Mouse (Mus musculus): ENCODE results near the gene Slc9b2.

Gene Slc9b2

GRCm38 (mm10) chr3:135307411-135308259 is at the start of gene Slc9b2:
Gene Slc9b2, plus strand, starts transcription at chr3:135307700.
- DNase-seq, result peak; percentile 64

DNA sequence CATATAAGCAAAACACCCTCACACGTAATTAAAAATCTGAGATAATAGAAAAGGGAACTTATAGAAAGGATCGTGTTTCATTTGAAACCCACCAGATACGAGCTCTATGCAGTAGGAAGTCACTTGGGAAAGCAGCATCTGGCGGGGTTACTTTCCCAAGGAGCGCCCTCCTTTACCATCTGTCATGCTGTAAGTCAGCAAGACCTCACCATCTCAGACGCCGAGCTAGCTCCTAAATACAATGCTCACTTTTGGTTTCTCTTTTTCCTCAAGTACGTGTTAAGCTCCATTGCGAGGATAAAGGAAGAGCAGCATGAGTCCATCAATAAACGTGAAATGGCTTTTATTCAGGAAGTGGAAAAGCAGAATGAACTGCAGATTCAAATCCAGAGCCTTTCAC is 48.6 kb upstream of the Slc9b2 start:
- no peak for DNase-seq

- no peak for DNase-seq
Measured at GRCm38 (mm10) chr3:135260233-135260632, 47.3 kb upstream of the Slc9b2 start.

GRCm38 (mm10) chr3:135268616-135269015 is 38.9 kb upstream of the Slc9b2 start:
- DNase-seq, result no peak

DNA sequence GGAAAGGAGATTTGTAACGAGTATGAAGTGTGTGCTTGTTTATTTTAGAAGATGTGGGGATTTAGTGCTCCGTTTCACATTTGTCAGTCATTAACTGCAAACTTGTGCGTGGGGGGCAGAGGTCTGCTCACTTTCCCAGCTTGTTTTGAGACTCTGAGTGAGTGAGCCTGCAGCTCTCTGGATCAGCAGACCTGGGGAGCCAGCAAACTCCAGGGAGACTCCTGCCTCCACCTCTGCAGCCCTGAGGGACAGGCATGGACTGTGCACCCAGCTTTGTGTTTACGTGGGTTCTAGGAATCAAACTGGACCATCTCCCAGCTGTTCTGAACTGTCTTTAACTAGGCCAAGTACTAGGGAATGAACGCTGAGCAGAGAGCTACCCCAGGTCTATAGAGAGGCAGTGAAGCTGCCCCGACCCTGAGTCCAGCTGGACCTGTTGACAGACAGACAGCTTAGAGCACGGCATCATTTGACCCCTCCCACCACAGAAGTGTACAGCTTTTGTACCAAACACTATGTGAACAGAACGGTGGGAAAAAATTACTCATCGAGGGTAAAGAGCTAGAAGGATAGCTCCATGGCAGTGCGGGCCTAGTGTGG is 38.0 kb upstream of the Slc9b2 start:
- no peak for DNase-seq

GRCm38 (mm10) chr3:135272627-135273026 is 34.9 kb upstream of the Slc9b2 start:
- peak; percentile 29 for DNase-seq

DNA sequence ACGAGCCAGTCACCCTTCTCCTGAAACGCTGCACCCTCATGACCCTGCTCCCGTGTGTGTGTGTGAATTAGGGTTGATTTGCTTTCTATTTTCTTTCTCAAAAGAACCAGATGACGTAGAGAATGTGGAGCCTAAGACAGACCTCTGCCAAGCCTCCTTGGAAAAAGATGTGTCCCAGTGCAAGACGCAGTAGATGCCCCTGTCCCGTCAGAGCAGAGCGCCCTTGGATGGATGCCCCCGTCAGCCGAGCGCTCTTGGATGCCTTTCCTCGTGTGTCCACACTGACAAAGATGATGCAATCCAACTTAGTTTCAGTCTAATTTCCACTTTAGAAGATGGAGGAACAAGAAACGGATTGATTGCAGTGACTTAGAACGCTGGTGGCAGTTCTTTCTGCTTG is 34.5 kb upstream of the Slc9b2 start:
- DNase-seq, result no peak

DNA sequence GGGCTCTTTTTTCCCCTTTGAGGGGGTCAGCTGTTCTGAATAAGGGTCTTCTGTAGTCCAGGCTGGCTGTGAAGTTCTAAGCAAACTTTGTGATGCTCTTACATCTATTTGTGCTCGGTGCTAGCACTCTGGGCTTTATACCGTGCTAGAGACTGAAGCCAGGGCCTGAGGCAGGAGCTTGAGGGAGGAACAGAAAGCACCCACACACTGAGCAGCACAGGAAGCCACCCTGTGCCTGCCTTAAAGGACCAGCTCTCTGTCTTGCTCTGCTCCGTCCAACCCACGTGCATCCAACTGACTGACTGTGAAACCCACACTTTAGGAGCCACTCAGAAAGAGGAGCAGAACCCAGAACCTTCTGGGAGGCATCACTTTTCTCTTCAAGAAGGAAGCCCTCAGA is 27.3 kb upstream of the Slc9b2 start:
- DNase-seq, result no peak

DNA sequence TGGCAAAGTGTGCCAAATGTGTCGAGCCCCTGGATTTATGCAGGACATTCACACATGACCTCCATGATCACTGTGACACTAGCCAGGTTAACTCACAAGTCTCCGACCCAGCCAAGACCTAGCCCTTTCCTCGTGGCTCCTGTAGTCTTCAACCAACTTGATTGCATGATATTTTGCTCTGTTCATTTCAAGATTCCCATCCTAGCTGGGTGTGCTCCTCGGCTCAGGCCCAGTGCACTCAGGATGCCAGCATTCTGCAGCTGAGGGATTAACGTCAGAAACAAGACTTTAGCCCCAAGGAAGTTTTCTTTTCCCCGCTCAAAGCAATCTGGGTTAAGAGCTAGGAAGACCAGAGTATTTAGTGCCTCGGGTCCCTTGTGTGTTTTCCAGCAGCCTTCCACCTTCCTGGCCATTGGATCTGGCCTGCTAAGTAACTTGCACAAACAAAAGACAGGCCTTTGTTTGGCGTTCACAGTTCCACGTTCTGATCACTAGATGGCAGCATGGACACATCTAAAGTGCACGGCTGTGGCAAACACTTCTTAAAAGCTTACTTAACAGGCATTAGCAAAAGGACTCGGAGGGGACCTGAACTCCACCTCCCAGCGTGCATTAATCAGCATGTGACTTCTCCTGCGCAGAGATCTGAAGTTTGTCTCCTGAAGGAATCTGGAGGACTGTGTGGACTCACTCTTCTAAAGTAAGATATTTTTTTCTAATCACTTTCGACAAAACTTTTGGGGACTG is 26.7 kb upstream of the Slc9b2 start, which contains the start of gene Bdh2:
Gene Bdh2 (plus strand): TSS at position 553 of the 747 bp plus-strand sequence.
- peak; percentile 95 for DNase-seq

DNA sequence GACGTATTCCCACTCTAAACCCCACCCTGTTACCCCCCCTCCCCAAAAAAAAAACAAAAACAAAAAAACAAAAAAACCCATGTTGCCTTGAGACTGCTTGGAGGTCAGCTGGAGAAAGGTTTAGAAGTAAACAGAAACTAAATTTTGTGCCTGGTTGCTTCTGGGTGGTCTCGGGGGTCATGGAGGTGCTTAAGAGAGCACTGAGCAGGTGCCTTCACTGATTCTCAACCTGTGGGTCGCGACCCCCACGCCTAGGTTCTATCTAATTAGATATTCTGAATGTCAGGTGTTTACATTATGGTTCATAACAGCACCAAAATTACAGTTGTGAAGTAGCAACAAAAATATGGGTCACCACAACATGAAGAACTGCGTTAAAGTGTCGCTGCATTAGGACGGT is 25.8 kb upstream of the Slc9b2 start:
- no peak for DNase-seq

DNA sequence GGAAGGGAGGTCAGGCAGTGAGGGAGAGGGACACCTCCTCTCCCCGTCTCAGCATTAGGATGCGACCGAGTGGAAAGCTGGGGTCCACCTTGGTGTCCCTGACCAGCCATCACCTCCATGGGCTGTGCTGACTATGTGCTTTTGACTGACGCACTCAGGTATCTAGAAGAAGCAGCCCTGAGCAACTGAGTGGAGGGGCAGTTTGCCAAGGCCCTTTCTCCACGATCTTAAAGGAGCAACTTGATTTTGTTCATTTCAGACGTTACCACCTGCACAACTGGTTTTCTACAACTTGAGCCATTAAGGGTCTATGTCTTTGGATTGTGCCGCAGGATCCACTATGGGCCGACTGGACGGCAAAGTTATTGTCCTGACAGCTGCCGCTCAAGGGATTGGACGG is 22.2 kb upstream of the Slc9b2 start:
- DNase-seq, result no peak

- DNase-seq, result no peak
Measured at GRCm38 (mm10) chr3:135285807-135286206, 21.7 kb upstream of the Slc9b2 start.

GRCm38 (mm10) chr3:135288138-135288750 is 19.3 kb upstream of the Slc9b2 start:
- DNase-seq, result no peak

- DNase-seq, result no peak
Measured at GRCm38 (mm10) chr3:135289148-135289547, 18.4 kb upstream of the Slc9b2 start.

DNA sequence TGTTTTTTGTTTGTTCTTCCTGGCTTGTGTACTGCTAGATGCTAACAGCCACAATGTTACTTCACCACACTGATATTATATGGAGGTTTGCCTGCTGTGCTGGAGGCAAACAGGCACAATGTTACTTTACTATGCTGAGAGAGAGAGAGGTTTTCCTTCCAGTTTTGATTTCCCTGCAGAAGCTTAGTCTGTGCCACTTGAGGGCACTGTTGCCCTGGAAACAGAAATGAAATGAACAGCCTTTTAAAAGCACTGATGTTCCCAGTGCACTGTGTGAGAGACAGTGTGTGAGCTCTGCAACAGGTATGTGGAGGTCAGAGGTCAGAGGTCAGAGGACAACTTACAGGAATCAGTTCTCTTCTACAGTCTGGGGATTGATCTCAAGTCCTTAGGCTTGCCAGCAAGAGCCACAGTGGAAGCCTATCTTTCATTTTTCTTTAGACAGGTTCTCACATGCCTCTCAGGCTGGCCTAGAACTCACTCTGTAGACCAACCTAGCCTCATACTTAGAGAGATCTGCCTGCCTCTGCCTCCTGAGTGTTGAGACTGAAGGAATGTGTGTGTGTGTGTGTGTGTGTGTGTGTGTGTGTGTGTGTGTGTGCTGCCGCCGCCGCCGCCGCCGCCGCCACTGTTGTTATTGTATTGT is 17.1 kb upstream of the Slc9b2 start:
- peak; percentile 81 for DNase-seq

- no peak for DNase-seq
Measured at GRCm38 (mm10) chr3:135293703-135294102, 13.8 kb upstream of the Slc9b2 start.

DNA sequence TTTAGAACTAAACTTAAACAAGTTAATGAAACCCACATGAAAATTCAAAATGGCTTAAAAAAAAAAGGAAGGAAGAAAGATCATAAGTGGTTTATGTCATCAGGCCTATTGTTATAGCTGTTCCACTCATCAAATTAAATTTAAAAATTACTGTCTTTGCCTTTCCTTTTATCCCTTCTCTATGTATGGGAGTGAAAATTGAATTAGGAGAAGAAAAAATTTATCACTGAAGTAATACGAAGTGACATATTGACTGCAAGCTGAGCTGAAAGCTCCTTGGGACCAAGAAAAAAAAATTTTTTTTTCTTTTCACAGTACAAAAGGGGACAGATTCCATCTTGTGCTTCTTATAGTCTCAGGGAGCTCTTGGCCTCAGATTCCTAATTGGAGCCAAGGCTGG is 11.9 kb upstream of the Slc9b2 start:
- no peak for DNase-seq

GRCm38 (mm10) chr3:135298560-135298959 is 8.9 kb upstream of the Slc9b2 start:
- DNase-seq, result no peak

DNA sequence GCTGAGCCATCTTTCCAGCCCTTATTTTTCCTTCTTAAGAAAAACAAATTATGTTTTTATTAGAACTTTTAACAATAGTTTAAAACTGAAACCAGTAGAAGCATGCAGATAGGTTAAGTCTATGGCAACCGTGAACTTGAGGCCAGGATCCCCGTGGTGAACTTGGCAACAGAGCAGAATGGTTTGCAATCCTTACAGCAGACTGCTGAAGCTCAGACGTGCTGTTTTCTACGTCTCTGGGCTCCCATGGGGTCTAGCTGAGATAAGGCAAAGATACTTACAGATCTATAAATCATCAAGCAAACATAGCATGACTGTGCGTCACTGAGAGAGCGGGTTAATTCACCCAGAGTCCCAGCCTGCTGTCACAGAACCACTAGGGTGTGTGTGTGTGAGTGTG is 7.4 kb upstream of the Slc9b2 start:
- DNase-seq, result no peak

DNA sequence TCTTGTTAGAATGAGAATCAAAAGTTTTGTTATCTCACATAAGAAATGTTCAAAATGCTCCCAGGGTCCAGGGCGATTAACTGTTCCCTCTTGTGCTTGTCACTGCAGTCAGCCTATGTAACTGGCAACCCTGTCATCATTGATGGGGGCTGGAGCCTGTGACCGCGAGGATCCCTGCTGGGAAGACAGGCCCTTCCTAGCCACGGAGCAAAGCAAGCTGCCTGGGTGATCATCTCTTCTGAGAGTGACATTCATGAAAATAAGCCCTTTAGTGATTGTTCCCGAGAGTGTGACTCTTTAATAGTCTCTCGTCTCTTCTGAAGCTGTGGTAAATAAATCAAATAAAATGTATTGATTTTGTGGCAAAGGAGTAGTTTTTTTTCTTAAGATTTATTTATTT is 3.4 kb upstream of the Slc9b2 start:
- DNase-seq, result peak; percentile 51

DNA sequence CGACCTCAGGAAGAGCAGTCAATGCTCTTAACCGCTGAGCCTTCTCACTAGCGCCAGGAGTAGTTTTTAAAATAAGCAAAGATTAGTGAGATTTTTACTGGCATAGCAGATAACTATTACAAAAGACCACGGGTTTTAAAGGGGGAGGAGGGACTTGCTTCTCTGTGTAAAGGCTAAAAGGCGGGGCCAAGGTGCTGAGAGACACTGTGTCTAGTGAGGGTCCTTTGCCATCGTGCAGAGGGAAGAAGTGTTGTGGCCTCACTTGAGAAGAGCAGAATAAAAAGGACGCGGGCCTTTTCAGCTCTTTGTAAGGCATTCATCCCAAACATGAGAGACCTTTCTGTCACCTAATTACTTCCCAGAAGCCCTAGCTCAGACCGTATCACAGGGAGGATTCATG is 2.9 kb upstream of the Slc9b2 start:
- DNase-seq, result peak; percentile 28

DNA sequence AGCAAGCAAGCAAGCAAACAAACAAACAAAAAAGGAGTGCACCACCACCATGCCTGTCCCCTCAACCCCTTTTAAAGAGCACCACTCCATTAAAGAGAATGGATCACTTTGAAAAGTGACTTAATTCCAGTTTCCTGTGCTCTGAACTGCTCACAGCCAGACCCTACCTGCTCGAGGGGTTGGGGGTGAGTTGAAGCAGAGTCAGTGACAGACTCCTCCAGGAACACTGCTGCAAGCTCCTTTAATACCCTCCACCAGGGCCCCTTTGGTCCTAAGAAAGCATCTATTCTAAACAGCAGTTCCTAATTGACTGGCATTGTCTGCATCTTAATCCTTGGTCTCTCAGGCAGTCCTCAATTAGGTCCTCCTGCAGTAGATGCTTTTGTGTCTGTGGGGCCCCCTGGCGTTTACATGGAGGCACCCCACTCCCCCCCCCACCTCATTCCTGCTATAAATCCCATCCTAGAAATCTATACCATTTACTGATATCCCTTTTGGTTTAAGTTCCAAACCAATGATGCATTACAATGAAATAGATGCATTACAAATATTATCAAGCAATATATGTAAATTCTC is 5.5 kb downstream of the Slc9b2 start:
- DNase-seq, result peak; percentile 24
